Mouse (Mus musculus): ENCODE results near the gene Slc50a1. TPM values are rescaled to one million over a fixed set of nuclear protein-coding genes. Genes with fewer than 3 reads are reported as not detected.

Slc50a1 gene
- total RNA-seq, 4 experiments from 2014 or later, result 54.2 to 80.1 (median 64.9) TPM

DNA sequence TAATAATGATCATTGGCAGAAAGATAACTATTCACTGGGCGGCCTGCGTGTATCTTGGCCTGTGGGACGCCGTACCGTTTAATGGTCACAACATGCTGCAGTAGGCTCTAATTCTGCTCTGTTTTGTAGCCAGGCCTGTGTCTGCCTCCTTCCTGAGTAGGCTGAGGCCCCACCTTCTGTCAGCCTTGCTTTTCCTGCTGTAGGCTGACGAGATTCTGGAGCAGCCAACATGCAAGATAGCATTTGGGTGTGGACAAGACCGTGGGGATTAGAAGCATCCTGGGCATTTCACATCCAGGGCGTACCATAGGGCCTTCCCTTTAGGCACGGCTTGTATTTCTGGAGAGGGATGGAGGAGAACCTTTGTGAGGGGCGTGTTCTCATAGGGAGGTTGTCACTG is 8.0 kb downstream of the Slc50a1 start:
- DNase-seq, result no peak

DNA sequence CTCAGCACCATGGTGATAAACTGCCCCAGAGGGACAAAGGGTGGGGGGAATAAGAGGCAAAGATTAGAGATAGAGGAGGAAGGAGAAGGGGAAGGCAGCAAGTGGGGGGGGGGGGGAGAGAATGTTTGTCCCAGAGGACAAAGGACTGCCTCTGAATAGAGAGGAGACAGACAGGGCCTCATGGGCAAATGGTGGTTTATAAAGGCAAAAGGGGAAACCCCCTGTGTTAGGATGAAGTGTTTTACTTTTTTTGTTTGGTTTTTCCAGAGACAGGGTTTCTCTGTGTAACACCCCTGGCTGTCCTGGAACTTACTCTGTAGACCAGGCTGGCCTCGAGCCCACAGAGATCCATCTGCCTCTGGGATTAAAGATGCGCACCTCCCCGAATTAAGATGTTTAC is 10.2 kb downstream of the Slc50a1 start:
- no peak for DNase-seq

DNA sequence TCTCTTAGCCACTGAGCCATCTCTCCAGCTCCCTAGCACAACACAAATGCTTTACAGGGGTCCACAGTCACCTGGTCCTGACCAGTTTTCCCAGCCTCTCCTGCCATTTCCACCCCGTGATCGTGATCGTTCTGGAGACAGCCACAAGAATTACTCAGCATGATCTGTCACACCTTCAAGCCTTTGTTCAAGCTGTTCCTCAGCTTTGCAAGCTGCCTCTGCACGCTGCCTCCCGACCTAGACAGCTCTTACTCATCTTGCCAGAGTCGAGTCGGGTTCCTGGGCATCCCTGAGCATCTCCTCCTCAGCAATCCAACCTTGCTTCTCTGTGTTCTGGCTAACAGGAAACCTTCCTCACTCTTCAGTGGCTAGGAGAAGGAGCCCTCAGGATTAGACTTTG is 11.3 kb downstream of the Slc50a1 start, which contains the start of gene Dpm3:
Gene Dpm3 (plus strand): TSS at position 283 of the 400 bp plus-strand sequence.
- DNase-seq, result no peak

DNA sequence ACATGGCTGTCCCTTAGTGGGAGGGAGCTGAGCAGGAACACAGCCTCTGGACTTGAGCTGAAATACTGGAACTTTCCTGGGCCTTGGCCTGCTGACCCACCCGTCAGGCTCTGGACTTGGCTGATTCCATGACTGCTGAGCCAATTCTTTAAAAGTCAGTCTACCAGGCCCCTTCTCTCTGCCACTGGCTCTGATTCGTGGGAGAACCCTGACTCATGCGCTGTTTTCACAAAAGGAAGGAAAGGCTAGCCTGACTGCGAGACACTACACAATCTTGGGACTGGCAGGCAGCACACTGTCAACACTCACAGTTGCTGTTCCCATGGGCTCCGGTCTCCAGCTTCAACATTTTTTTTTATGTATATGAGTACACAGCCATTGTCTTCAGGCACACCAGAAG is 14.2 kb downstream of the Slc50a1 start:
- DNase-seq, result no peak

DNA sequence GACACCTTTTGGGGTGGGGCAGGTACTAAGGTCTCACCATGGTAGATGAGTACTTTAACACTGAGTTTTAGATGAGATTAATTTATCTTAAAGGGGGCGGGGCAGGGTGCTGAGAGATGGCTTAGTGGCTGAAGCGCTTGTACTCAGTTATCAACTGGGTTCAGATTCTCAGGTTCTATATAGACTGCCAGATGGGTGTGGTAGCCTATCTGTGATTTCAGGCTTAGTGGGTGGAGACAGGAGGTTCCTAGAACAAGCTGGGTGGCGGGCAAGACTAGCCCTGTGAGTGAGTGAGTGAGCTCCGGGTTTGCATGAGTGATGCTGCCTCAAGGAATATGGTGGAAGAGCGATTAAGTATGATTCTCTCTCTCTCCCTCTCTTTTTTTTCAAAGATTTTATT is 15.4 kb downstream of the Slc50a1 start:
- DNase-seq, result no peak

DNA sequence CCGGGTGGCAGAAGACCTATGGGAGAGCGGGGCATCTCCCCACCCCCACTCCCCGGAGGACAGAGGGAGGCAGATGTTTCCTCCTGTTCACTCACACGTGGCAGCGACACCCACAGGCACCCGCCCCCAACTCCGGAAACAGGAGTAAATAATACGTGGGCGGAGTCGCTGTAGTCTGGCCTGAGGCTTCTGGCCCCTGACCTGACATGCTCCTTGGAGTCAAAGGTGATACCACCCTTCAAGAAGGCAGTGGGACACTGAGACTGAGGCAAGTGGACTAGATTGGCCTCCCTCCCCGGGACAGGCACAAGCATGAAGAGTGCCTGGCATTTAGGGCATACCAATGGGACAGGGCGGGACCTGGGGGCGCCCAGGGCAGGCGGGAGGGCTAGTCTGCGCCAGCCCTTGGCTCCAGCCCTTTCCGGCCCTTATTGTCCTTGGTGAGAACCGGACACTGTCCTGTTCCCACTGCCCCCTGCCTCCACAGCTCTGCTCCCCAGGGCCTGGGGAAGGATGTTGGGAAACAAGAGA is 18.9 kb downstream of the Slc50a1 start:
- DNase-seq, result no peak

DNA sequence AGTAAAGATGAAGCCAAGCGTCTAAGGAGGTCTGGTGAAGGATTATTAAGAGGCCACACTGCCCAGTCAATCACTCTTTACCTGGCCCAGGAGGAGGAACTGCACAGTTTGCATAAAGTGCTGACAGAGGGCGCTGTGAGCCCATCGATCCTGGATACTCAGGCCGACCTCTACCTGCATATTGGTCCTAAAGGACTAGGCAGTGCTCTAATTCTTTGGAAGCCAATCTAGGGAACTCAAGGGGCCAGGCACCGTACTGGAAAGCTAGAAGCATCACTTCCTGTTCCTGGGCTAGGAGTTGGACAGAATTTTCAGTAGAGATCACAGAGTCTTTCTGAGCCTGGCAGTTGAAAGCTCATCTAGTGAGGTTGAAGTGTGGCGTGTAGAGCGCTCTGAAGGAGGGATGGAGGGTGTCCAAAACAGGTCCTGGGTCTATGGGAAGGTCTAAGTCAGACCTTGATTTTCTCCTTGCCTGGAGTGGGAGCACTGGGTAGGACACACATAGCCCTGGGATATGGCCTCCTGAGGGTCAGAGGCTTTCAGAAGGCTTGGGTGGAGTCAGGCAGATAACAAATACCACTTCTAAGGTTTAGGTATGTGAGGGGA is 19.8 kb downstream of the Slc50a1 start:
- DNase-seq, result no peak

DNA sequence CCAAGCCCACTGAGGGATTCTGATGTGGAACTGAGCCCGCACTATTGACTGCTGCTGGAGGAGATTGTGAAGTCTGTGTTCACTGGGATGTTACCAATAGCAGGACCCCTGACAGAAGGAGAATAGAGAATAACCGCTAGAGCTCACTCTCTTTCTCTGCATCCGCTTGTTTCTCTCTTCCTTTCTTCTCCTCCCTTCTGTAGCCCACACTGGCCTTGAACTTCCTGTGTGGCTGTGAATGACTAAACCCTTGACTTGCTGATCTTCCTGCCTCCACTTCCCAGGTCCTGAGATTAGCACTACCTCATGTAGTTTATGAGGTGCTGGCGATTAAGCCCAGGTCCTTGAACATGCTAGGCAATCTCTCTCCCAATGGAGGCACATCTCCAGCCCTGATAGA is 22.9 kb downstream of the Slc50a1 start:
- no peak for DNase-seq

DNA sequence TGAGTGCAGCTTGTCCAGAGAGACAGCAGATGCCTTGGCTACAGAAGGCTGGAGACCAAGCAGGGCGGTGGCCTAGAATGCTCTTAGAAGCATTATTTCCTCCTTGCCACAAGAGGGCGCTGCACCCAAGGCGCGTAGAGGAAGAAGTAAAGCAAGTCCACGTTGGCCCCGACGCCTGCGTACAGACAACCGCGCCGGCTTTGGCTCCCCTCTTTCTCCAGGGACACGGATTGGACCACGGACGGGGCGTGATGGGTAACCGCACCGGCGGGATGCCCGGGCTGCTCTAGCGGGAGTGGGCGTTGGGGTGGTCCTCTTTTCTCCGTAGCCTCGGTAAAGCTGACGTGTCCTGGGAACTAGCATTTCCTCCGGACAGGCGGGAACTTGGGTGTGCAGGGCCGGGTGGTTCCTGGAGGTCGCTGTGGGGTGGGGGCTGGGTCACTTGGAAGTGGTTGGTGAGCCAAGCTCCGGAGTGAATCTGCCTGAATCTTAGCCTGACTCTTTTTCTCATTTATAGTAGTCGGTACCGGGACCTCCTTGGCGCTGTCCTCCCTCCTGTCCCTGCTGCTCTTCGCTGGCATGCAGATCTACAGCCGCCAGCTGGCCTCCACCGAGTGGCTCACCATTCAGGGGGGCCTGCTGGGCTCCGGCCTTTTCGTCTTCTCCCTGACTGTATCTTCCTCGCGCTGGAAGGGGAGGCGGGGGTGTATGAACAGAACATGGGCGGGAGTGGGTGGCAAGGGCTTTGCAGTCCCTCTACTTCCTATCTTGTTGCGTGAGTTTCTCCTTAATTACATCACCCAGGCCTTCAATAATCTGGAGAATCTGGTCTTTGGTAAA is 23.9 kb downstream of the Slc50a1 start, which contains the start of gene Trim46:
Gene Trim46 (minus strand): TSS at position 49 of the 840 bp plus-strand sequence.
- peak; percentile 84 for DNase-seq

DNA sequence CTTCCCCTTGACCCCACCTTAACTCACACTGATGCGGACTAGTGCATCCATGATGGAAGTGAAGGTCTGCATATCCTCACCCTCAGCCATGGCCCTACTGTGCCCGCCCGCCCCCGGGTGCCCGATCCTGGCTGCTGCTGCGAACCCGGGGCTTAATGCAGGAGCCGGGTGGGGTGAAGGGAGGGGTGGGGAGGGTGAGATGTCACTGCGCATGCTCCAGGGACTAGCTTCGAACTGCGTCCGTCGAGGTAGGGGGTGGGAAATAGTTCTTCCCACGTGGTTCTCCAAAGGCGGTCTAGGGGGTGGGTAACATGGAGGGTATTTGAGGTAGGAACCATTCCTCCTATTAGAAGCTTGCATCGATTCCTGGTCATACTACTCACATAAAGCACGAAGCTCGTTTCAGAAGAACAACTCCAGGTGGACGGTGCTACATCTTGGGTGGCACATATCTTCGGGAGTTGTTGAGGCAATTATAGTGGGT is 24.6 kb downstream of the Slc50a1 start, which contains the start of gene Krtcap2:
Gene Krtcap2 (plus strand): TSS at position 279 of the 484 bp plus-strand sequence.
- no peak for DNase-seq

DNA sequence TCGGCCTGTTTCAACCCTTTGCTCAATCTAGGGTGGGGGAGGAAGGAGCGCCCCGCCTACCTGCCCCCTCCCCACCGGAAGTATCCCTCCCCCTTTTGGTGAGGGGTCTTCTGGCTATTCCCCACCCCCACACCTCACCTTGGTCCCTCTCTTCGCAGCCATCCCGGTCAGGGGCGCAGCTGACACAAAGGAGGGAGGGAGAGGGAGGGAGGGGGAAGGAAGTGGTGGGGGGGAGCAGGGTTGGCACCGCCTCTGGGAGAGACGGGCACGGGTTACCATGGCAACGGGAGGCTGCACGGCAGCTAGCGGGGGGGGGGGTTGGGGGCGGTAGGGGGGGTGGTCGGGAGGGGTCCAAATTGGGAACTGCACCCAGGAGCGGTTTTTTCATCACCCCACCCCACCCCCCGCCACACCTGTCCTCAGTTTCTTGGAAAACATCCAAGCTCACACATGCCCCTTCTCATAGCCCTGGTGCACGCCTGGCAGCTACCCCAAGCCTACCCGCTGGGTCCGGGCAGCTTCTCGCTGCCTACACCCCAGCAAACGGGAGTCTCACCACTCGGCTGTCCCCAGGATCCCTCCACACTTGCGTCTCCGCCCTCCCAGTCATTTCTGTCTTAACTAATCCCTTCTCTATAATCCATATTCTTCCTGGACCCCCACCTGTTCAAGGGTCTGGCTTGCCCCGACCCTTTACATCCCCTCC is 25.2 kb downstream of the Slc50a1 start:
- no peak for DNase-seq

DNA sequence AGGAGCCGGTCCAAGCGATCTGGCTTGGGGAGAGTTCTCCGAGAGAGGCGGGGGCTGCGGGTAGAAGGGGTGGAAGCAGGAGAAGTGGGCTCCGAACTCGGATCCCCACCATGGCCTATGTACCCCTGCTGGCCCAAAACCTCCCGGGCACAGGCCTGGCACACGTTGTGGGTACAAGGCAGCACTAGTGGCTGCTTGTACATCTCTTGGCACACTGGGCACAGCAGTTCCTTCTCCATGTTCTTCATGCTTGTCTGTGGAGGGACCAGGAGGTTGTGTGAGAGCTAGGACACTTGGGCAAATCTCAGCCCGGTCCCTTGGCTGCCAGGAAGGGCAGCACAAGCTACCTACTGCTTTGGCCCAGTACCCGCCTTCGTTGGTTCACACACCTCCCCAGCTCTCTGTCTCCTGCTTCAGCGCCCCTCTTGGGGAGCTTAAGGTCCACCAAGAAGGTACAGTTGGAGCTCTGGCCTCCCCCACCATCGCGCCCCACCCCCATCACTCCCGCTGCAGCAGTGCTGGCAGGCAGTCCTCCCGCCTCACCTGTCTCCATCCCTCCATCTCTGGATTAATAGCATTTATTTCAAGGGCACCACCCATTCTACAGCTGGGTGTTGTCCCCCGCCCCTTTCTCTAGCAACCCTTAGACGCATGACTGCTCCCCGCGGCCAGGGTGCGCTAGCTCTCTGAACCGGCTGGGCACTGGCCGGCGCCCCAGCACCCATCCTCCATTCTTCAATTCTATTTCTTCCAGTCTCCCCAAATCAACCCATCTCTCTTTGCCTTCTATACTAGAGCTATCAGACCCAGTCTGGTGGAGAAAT is 26.0 kb downstream of the Slc50a1 start:
- no peak for DNase-seq

DNA sequence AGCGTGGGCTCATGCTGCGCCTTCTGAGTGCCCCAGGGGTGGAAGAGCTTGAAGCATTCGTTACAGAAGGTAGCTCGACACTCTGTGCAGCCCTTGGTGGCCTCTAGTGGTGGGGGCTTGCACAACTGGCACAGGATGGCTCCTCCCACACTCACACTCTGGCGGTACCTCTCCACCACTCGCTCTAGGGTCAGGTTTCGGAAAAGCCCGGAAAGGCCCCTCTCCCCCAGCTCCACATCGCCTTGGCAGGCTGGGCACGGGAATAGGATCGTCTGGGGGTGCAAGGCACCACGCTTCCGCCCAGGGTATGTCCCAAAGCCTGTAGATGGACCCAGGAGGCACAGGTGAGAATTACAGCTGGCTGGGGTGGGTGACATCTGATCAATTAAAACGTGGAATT is 26.8 kb downstream of the Slc50a1 start:
- no peak for DNase-seq

DNA sequence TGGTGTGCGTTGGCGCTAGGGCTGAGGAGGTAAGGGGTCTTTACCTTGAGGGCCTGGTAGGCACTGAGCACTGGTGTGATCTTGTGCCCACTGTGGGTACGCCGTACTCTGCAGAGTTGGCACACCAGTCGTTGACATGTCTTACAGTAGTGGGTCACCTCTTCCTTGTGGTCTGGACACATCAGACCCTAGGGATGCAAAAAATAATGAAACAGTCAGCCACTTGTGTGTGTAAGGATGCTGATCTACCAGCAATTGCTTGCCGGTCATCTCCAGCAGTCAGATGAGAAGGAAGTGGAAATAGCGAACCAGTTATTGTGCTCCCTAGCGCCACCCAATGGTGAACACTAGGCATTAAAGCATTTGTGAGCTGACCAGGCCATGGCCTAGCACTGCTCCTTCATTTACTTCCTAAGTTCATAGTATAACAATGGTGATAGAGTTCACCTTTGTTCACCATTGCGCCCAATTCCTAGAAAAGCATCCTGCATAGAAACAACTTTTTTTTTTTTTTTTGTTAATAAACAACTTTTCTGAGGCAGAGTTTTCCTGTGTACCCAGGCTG is 28.0 kb downstream of the Slc50a1 start:
- DNase-seq, result no peak

DNA sequence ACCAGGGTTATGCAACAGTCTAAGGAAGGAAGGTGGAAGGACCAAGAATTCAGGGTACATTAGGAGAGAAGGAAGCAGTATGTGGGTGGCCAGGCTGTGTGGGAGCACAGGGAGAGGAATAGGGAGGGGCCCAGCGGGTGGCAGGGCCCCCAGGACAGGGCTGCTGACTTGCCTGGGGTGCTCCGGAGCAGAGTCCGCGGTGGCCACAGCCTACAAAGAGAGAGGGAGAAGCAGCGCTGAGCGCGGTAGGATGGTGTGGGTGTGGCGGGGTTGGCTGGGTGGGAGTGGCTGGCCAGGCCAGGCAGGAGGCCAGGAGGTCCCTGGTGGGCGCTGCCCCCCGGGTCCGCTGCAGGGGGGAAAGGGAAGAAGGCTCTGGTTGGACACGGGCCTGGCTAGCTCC is 31.9 kb downstream of the Slc50a1 start:
- no peak for DNase-seq

DNA sequence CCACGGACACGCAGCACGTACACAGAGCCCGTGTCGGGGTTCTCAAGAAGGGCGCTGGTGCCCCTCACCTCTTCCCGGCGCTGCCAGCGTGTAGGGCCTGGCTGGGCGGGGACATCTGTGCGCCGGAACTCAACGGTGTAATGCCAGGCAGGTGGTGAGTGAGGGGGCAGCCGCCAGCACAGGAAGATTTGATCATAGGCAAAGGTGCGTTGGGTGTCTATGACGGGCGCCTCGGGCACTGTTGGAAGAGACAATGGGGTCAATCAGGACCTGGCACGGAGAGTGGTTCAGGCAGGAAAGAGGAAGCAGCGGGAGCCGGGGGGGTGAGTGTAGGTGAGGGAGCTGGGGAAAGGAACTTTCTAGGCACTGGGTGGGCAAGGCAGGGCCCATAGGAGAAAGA is 32.7 kb downstream of the Slc50a1 start:
- no peak for DNase-seq

DNA sequence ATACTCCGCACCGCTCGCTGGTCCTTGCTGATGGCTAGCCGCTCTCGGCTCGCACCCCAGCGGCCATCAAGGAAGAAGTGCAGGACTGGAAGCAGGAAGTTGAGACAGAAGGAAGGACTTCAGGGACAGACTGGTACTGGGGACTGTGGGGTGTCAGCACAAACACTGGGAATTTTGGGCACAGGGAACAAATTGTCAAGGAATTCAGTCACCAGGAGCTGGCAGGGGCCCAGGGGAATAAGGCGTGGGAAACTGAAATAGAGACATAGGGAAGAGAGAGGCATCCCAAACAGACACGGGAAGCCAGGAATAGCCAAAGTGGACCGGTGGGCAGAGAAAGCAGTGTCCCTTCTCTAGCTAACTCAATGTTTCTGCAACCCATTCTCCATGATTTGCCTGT is 33.9 kb downstream of the Slc50a1 start:
- DNase-seq, result no peak

DNA sequence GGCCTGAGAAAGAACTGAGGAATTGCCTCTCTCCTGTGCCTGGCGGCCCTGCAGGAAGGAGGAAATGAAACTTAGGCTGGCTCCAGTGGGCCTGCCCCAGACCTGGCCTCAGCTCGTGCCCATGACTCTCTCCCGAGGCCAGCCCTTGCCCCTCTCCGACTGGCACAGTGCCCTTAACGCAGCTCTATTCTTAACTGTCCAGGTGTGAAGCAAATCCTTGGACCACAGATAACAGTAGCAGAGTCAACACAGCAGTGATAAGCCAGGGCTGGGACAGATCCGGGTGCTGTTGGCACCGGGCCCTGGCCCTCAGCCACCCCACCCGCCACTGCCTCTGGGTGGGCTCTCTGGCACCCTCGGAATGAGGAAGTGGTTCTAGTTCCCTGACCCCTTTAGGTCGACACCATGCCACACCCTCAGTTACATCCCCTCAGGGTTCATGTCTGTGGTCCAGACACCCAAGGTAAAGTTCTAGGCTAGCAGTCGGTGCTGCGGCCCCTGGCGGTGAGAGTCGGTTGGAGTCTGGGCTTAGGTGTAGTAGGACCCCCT is 36.7 kb downstream of the Slc50a1 start:
- DNase-seq, result no peak

DNA sequence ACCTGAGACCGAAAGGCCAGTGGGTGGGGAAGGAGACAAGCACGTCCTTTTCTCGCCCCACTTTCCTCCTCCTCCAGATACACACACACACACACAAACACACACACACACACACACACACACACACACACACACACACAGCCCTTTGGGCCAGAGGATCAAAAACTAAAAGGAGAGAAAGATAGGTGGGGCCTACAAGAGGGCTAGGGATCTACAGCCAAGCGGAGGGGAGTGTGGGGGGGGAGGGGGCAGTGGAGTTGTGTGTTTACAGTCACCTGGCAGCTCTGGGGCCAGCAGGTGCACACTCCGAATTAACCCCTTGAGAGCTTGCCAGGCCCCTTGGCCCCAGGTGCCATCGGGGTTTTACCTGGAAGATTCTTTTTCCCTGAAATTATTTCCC is 37.8 kb downstream of the Slc50a1 start:
- no peak for DNase-seq

DNA sequence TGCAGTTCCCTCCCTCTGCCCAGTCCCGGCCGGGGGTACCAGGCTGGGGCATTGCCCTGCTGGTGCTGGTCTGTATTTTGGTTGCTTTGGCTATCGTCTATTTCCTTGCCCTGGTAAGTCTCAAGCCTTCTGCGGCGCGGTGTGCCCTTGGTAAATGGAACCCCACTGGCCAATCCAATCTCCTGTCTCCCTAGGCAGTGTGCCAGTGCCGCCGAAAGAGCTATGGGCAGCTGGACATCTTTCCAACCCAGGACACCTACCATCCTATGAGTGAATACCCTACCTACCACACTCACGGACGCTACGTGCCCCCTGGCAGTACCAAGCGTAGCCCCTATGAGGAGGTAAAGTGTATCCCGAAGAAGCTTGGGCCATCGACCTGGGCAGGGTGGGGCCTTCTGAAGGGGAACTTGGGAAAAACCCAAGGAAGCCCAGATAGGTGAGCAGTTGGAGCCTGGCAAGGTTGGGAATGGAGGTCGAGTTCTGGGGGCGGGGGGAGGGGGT is 38.5 kb downstream of the Slc50a1 start:
- no peak for DNase-seq

DNA sequence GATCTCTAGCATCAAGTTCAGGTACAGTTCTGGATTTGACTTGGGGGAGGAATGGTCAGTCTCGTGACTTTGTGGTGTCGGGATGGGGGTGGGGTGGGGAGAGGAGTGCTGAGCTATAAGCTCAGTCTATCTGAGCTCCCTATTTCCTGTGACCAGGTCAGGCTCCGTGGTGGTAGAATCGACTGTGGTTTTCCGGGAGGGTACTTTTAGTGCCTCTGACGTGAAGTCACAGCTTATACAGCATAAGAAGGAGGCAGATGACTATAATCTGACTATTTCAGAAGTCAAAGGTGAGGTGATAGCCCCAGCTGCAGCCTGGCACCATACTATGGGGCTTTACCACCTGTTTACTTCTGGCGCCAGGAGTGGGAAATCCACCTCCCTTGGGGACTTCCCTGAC is 39.0 kb downstream of the Slc50a1 start:
- no peak for DNase-seq

All from adrenal gland, adult 8-10 months (tissue).